Mouse (Mus musculus): ENCODE measurements around the gene Ppp1r9a.

The Ppp1r9a gene

GRCm38 (mm10) chr6:5054446-5055095 is 151.9 kb downstream of the Ppp1r9a start:
- no peak for DNase-seq

- no peak for DNase-seq
Observed at GRCm38 (mm10) chr6:5074736-5075135, 172.0 kb downstream of the Ppp1r9a start.

DNA sequence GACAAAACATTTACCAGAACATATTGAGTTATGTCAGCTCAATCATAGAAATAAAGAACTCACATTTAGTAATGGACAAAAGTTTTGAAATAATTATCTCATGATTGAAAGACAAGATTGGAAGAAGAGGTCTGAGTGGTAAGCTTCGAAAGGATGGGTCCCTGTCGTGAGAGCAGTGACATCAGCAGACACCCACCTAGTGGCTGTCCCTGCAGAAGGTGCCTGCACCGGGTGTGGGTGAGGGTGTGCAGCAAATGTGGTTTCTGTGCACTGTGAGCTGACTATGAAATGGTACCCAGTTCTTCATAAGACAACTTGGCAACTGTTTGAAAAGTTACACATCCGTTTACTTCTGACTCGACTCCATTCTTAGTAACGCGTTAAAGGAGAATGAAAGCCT is 173.0 kb downstream of the Ppp1r9a start:
- DNase-seq: no peak

GRCm38 (mm10) chr6:5078009-5078408 is 175.3 kb downstream of the Ppp1r9a start:
- no peak for DNase-seq

GRCm38 (mm10) chr6:5079108-5079507 is 176.4 kb downstream of the Ppp1r9a start:
- DNase-seq: no peak

DNA sequence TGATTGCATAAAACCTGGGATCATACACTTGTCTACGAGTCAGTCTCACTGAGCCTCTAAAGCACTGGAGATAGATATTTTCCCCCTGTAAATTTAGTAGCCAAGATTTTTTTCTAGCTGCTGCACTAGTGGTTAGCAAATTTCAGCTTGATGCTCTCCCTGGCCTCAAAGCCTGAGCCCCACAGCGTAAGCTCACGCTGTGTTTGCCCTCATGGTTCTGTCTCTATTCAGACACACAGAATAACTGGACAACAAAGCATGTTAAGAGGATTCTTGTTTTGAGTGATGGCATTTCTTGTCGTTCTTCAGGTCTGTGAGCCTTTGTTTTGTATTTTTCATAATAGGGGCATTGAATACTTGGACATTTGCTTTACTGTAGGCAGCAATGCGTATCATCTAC is 177.4 kb downstream of the Ppp1r9a start:
- DNase-seq: no peak

- no peak for DNase-seq
Observed at GRCm38 (mm10) chr6:5080496-5080895, 177.8 kb downstream of the Ppp1r9a start.

DNA sequence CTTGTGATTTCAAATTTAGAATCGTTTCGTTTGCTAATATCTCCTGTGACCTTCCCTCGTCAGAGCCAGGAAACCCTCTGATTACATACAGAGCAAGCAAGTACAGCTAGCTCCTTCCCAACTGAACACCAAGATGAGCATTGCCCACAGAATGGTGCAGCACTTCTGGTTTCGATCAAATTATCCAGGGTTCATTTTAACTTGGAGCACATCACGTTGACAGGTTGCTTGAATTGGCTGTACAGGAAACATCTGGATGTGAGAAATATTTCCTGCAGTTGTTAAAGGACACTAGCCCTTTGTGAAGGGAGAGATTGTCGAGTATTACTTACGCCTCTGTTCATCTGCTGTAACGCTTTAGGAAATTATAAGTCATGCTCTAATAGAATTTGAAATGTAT is 178.4 kb downstream of the Ppp1r9a start:
- no peak for DNase-seq

DNA sequence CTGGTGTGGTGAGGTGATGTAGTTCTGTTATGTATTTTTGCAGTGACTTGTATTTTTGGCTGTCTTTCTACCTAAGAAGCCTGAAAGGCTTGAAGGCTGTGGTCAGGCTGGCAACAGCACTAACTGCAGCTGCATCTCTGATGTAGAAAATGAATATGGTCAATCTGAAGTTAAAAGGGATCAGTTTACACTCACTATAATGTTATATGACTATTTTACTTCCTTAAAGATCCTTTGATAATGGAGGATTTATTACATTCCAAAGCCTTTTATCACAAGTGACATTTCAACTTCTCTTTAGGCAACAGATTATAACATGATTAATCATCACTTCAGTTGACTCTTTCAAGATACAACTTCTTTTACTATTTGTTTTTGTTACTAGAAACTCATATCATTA is 179.4 kb downstream of the Ppp1r9a start:
- no peak for DNase-seq

GRCm38 (mm10) chr6:5082740-5083139 is 180.0 kb downstream of the Ppp1r9a start:
- no peak for DNase-seq

- DNase-seq: peak; percentile 19
Observed at GRCm38 (mm10) chr6:5083957-5084356, 181.2 kb downstream of the Ppp1r9a start.

GRCm38 (mm10) chr6:5091873-5092272 is 189.2 kb downstream of the Ppp1r9a start:
- no peak for DNase-seq

DNA sequence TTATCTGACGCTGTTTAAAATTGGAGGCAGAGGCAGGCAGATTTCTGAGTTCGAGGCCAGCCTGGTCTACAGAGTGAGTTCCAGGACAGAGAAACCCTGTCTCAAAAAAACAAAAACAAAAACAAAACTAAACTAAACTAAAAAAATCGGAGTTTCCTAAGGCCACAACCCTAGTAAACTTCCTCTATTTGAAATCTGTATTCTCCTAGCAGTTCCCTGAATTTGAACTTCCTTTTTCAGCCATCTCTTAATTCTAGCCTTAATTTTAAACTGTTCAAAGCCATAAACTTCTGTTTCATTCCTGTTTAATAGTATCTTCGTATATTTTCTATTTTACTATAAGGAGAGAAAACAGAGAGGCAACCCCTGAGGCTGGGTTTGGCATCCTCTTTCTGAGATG is 190.1 kb downstream of the Ppp1r9a start:
- DNase-seq: no peak

DNA sequence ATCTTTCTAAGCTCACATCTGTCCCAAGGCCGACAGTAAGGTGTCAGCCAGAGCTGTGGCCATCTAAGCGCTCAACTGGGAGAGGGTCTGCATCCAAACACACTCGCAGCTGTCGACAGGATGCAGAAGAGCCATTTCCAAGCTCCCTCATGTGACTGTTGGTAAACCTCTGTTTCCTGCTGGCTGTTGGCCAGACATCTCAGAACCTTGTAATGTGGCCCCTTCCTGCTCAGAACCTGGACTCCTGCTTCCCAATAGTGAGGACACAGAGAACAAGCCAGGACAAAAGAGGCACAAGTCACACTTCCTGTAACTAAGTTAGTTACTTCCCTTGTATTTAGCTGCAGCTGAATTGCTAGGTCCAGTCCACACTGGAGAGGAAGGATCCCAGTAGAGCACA is 190.8 kb downstream of the Ppp1r9a start:
- DNase-seq: peak; percentile 83

- no peak for DNase-seq
Observed at GRCm38 (mm10) chr6:5095365-5095973, 192.8 kb downstream of the Ppp1r9a start.

GRCm38 (mm10) chr6:5097309-5097708 is 194.6 kb downstream of the Ppp1r9a start:
- DNase-seq: no peak

- no peak for DNase-seq
Observed at GRCm38 (mm10) chr6:5099282-5099681, 196.6 kb downstream of the Ppp1r9a start.

GRCm38 (mm10) chr6:5099842-5100241 is 197.1 kb downstream of the Ppp1r9a start:
- DNase-seq: no peak

DNA sequence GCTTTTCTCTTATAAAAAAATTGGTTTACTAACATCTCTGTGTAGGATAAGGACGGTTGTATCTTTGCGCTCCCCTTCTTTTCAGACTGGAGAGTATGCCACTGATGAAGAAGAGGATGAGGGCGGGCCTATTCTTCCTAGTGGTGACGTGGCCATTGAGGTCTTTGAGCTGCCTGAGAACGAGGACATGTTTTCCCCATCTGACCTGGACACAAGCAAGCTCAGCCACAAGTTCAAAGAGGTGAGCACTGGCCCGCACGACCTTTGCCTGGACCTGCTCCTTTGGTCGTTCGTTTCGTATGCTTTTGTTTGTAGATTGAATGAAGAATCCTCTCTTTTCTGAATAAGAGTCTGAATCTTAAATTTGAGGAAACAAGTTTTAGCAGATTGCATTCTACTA is 197.6 kb downstream of the Ppp1r9a start:
- DNase-seq: no peak

DNA sequence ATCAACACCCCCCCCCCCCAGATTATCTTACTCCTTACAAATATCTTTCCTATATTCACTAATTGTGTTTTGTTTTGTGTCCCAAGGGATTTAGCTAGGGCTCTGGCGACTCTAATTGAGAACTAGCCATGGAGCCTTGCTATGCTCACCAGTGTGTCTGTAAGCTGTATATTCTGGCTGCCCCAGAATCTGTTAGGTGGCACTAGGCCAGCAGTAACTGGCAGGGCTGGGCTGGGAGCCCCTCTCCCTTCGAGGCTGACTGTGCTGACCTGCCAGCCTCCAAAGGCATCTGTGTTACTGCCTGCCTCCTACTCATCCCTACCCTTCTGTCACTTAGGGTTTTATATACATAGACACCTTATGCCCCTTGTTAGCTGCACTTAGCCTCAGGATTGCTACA is 200.0 kb downstream of the Ppp1r9a start:
- no peak for DNase-seq

DNA sequence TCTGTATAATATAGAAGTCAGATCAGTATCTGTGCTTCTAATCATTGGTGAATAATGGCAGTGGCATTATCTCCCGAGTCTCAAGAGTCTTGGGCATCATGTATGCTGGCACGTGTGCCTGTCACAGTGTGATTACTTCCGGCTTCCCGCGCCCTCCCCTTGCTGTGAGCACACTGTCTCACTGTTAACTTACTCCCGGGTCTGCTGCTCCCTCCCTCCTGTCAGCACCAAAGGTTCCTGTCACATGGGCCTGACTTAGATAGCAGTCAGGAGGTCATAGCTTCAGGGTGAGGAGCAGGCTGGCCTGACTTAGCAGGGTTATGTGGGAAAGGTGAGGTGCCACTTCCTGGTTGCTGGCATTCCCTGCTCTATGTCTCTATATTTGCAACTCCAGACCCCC is 201.1 kb downstream of the Ppp1r9a start:
- DNase-seq: no peak

DNA sequence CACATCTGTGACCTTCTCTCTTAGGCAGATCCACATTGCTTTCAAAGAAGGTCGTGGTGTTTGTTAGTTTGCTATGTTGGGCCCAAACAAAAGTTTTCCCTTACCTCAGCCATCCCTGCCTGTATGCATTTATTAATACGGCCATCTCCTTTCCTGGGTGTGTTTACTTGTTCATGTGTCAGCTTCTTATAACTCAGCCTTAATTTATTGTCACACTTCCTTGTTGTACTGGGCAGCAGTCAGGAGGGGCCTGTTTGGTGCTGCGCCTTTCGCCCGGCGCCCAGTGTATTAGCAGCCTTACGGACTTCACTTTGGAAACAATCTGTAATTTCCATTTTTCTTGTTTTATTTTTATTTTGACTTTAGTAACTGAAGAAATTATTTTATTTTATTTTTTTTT is 201.5 kb downstream of the Ppp1r9a start:
- no peak for DNase-seq

DNA sequence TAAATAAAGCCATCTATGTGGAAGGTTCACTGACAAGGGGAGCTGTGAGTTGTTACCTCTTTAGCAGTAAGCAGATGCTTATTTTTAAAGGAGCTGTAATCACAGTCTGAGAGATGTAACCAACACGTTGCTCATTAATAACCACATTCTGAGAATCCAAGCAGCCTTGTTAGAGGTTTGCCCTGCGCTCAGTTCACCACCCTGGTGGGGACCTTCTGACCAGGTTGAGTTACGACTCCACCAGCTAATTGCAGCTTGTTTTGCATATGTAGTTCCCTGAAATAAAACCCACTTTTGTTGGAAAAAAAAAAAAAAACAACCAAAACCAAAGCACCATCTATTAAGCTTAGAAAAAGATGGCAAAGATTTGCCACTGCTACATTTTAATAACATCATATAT is 205.8 kb downstream of the Ppp1r9a start:
- no peak for DNase-seq

GRCm38 (mm10) chr6:5109925-5110714 is 207.4 kb downstream of the Ppp1r9a start:
- peak; percentile 92 for DNase-seq

All from kidney, postnatal 14 days (tissue).